Mouse (Mus musculus): ENCODE results near the gene L3mbtl4. TPM values are rescaled to one million over a fixed set of nuclear protein-coding genes. Genes with fewer than 3 reads are reported as not detected.

The L3mbtl4 gene
- total and polyA plus RNA-seq, 3 experiments = not detected

DNA sequence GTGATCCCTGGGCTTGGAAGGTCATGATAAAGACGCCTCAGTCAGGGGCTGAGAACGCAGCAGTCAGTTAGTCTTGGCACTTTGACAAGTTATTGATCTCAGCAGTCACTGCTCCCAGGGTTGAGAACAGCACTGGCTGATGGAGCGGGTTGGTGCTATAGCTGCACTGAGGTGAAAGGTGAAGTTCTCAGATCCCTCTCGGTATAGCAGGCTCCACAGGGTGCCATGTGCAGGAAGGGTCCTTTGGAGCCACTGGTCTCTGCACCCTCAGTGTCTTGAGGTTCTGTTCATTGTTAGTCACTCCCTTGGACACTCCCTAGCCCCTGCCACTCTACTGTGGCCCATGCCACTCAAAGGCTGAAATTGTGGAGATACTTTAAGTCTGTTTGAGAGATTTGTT lies 14.5 kb downstream of the L3mbtl4 start:
- dilution Hi-C loops (cut with MboI; ENCODE audit: extremely low pct_ligation_motif_present, extremely low pct_unique_long_range_greater_than_20kb, low sequenced_read_pairs) (no loop called here), in situ Hi-C loops (cut with MboI; ENCODE audit: low pct_ligation_motif_present, low pct_unique_long_range_greater_than_20kb, low sequenced_read_pairs) (no loop called here)
- Histone ChIP-seq H3K27ac (ENCODE audit: insufficient read depth, low read depth) (no peak overlapping the region), H3K9ac (ENCODE audit: insufficient read depth, low read depth) (no peak overlapping the region), H3K9me3 (replicated peaks; ENCODE audit: low read length) (peaks cover 71% of the 10 kb centered on the region), H3K27me3 (replicated peaks) (no peaks in the 10 kb centered on the region), H3K79me2 (replicated peaks; ENCODE audit: control insufficient read depth, extremely low read depth, insufficient read depth, poor library complexity, severe bottlenecking) (no peaks in the 10 kb centered on the region), H3K4me1 (ENCODE audit: control insufficient read depth in 1 of 2, insufficient read depth in 2 of 2) (no peaks in the 10 kb centered on the region), H3K36me3 (replicated peaks in 1 of 2; ENCODE audit: control insufficient read depth in 1 of 2, insufficient read depth in 1 of 2, low read length in 1 of 2) (no peaks in the 10 kb centered on the region), H3K4me2 (ENCODE audit: insufficient read depth, low read depth, poor library complexity, severe bottlenecking) (no peak overlapping the region), H3K4me3 (replicated peaks in 1 of 3; ENCODE audit: low read depth in 2 of 3, low read length in 2 of 3, poor library complexity in 1 of 3) (no peak overlapping the region)
- DNase-seq (ENCODE audit: extremely low read depth) = no peak
- TF ChIP-seq POLR2A (IDR thresholded peaks at IDR 0.05; ENCODE audit: low read depth, low read length) (no peak), MXI1 (IDR thresholded peaks at IDR 0.05; ENCODE audit: low read depth, low read length) (no peak), GABPA (IDR thresholded peaks at IDR 0.05; ENCODE audit: insufficient replicate concordance, low read depth, low read length) (no peak), MAZ (IDR thresholded peaks at IDR 0.05; ENCODE audit: low read depth, low read length) (no peak), NRF1 (IDR thresholded peaks at IDR 0.05; ENCODE audit: low read depth, low read length) (no peak), ZKSCAN1 (IDR thresholded peaks at IDR 0.05; ENCODE audit: borderline replicate concordance, low read depth, low read length) (no peak), ZMIZ1 (IDR thresholded peaks at IDR 0.05; ENCODE audit: low read depth, low read length) (no peak), MYC (IDR thresholded peaks at IDR 0.05; ENCODE audit: low read depth, low read length) (no peak), SMC3 (IDR thresholded peaks at IDR 0.05; ENCODE audit: low read depth, low read length) (no peak), RCOR1 (conservative IDR thresholded peaks at IDR 0.05; ENCODE audit: low read depth, low read length) (no peak), RAD21 (IDR thresholded peaks at IDR 0.05; ENCODE audit: low read depth, low read length) (no peak), E2F4 (IDR thresholded peaks at IDR 0.05; ENCODE audit: insufficient replicate concordance, low read depth, low read length) (no peak), JUND (conservative IDR thresholded peaks at IDR 0.05; ENCODE audit: low read depth, low read length) (no peak), MAX (IDR thresholded peaks at IDR 0.05; ENCODE audit: low read length) (no peak)

DNA sequence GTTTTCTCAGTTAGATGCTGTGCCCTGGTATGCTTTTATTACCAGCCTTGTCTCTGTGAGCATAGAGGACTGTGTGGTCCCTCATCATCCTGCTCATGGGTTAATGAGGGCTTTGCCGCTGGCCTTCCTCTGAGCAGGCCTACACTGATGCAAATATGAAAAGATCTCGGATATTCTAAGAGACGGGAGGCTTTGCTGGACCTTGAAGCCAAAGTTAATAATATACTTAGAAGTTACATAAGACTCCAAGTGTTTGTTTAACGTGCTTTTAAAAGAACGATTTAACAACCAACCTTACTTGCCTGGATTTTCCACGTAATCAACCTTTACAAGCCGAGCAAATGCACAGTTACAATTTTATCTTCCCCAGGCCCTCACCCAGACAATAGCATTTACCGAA lies 15.1 kb downstream of the L3mbtl4 start:
- Histone ChIP-seq H3K9ac (ENCODE audit: insufficient read depth, low read depth) (no peak overlapping the region), H3K27me3 (replicated peaks) (no peaks in the 10 kb centered on the region), H3K4me1 (ENCODE audit: control insufficient read depth in 1 of 2, insufficient read depth in 2 of 2) (no peaks in the 10 kb centered on the region), H3K27ac (ENCODE audit: insufficient read depth, low read depth) (no peak overlapping the region), H3K4me2 (ENCODE audit: insufficient read depth, low read depth, poor library complexity, severe bottlenecking) (no peak overlapping the region), H3K4me3 (replicated peaks in 1 of 3; ENCODE audit: low read depth in 2 of 3, low read length in 2 of 3, poor library complexity in 1 of 3) (no peak overlapping the region), H3K79me2 (replicated peaks; ENCODE audit: control insufficient read depth, extremely low read depth, insufficient read depth, poor library complexity, severe bottlenecking) (no peaks in the 10 kb centered on the region), H3K9me3 (replicated peaks; ENCODE audit: low read length) (peaks cover 73% of the 10 kb centered on the region), H3K36me3 (replicated peaks in 1 of 2; ENCODE audit: control insufficient read depth in 1 of 2, insufficient read depth in 1 of 2, low read length in 1 of 2) (no peaks in the 10 kb centered on the region)
- TF ChIP-seq USF2 (conservative IDR thresholded peaks at IDR 0.05; ENCODE audit: low read depth, low read length) (no peak), ELF1 (IDR thresholded peaks at IDR 0.05; ENCODE audit: low read depth, low read length) (no peak), TBP (conservative IDR thresholded peaks at IDR 0.05; ENCODE audit: low read depth, low read length) (no peak), POLR2A (IDR thresholded peaks at IDR 0.05; ENCODE audit: low read depth, low read length) (no peak), ZMIZ1 (IDR thresholded peaks at IDR 0.05; ENCODE audit: low read depth, low read length) (no peak), RAD21 (IDR thresholded peaks at IDR 0.05; ENCODE audit: low read depth, low read length) (no peak), SIN3A (IDR thresholded peaks at IDR 0.05; ENCODE audit: low read length) (no peak), KAT2A (IDR thresholded peaks at IDR 0.05; ENCODE audit: insufficient replicate concordance, low read length) (no peak), HCFC1 (IDR thresholded peaks at IDR 0.05; ENCODE audit: low read depth, low read length) (no peak), RCOR1 (conservative IDR thresholded peaks at IDR 0.05; ENCODE audit: low read depth, low read length) (no peak), MEF2A (IDR thresholded peaks at IDR 0.05; ENCODE audit: borderline replicate concordance, low read depth, low read length) (no peak), JUND (conservative IDR thresholded peaks at IDR 0.05; ENCODE audit: low read depth, low read length) (no peak)
- DNase-seq (ENCODE audit: extremely low read depth) = no peak
- in situ Hi-C loops (cut with MboI; ENCODE audit: low pct_ligation_motif_present, low pct_unique_long_range_greater_than_20kb, low sequenced_read_pairs) = no loop called here
- dilution Hi-C loops (cut with MboI; ENCODE audit: extremely low pct_ligation_motif_present, extremely low pct_unique_long_range_greater_than_20kb, low sequenced_read_pairs) = no loop called here
